Mouse (Mus musculus) heart, postnatal 0 days (tissue): ENCODE results near the gene Spata31d1d. TPM values are rescaled to one million over a fixed set of nuclear protein-coding genes. Genes with fewer than 3 reads are reported as not detected.

Experiments
- ATAC-seq: fragments of 200-750 bp; cut with Nextera tagmentation; 2 replicates; pipeline ENCODE4 v1.8.0; 2017; ENCODE audit warnings: low read depth, moderate number of reproducible peaks, moderate library complexity; ENCODE audit not compliant: insufficient read depth
- DNase-seq: peaks from one replicate; pipeline ENCODE4 v3.0.0-alpha.2; 2016; ENCODE audit warnings: low spot score
- H3K27ac ChIP-seq: fragments of 300-500 bp; sonication (generic); 2 replicates; pipeline ENCODE4 v1.5.1; 2014; ENCODE audit warnings: low read depth, mild to moderate bottlenecking
- H3K27me3 ChIP-seq: fragments of 300-500 bp; sonication (generic); 2 replicates; pipeline ENCODE4 v1.6.1; 2014; ENCODE audit warnings: low read length, mixed read lengths; ENCODE audit not compliant: control insufficient read depth, insufficient read depth
- H3K36me3 ChIP-seq: fragments of 300-500 bp; sonication (generic); replicated peaks from 2 replicates; pipeline ENCODE4 v1.6.1; 2014; ENCODE audit warnings: low read length, mixed read lengths; ENCODE audit not compliant: control insufficient read depth, insufficient read depth
- H3K4me1 ChIP-seq: fragments of 300-500 bp; sonication (generic); 2 replicates; pipeline ENCODE4 v1.6.1; 2014; ENCODE audit warnings: antibody characterized with exemption; ENCODE audit not compliant: control insufficient read depth, insufficient read depth
- H3K4me2 ChIP-seq: fragments of 300-500 bp; sonication (generic); 2 replicates; pipeline ENCODE4 v1.6.1; 2014; ENCODE audit warnings: low read depth, mild to moderate bottlenecking, low read length, moderate library complexity
- H3K4me3 ChIP-seq: fragments of 300-500 bp; sonication (generic); 2 replicates; pipeline ENCODE4 v1.5.1; 2014; ENCODE audit warnings: low read depth, low read length
- H3K9ac ChIP-seq: fragments of 300-500 bp; sonication (generic); replicated peaks from 2 replicates; pipeline ENCODE4 v1.6.1; 2014; ENCODE audit warnings: low read depth, low read length, mixed read lengths
- H3K9me3 ChIP-seq: fragments of 300-500 bp; sonication (generic); replicated peaks from 2 replicates; pipeline ENCODE4 v1.6.1; 2016; ENCODE audit warnings: low read length; ENCODE audit not compliant: control insufficient read depth
- CTCF ChIP-seq: IDR thresholded peaks from 2 replicates; pipeline ENCODE4 v1.5.1; 2016; ENCODE audit warnings: antibody characterized with exemption, control low read depth, low read depth
- EP300 ChIP-seq: IDR thresholded peaks from 2 replicates; pipeline ENCODE4 v1.6.1; 2016; ENCODE audit warnings: antibody characterized with exemption, low read depth
- WGBS: fragments of 180-500 bp; shearing (Covaris S2); extraction: QIAGEN DNeasy Blood & Tissue Kit; methylation state at CpG from one replicate; pipeline ENCODE4 v1.1.7; 2014; 5-methylcytosine and 5-hydroxymethylcytosine counted together
- polyA plus RNA-seq: library from polyadenylated mRNA; unstranded; fragments of >200 nt; fragmentation: Nextera tagmentation; extraction: Ambion mirVana; gene quantifications from 2 replicates; pipeline ENCODE4 v1.2.1, GENCODE M21; 2015
- total RNA-seq: library from RNA; depleted of rRNA; stranded (reverse); fragments of >200 nt; gene quantifications from 2 replicates; pipeline ENCODE4 v1.2.3, GENCODE M21; 2014; ENCODE audit warnings: low replicate concordance

The Spata31d1d gene
- total and polyA plus RNA-seq, 2 experiments from 2014 or later, result not detected

DNA sequence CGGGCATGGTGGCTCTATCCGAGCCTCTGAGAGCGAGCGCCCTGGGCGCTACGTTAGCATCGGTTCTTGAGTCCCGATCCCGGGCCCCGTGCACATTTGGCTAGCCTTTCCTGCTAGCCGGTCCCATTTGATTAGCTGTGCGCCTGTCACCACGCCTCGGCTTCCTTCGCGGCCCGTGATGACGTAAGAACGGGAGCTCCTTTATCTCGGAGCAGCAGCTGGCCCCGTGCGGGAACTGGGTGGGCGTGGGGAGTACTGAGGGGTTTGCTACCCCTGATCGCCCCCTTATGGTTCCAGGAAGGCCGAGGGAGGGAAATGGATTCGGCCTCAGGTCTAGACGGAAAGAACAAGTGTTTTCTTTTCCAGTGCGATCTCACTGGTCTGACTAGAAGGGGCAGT, 38.6 kb upstream of the Spata31d1d start:
- peak overlapping the region; percentile 98 for H3K9ac ChIP-seq
- DNase-seq (peak; percentile 91), ATAC-seq (peak; percentile 73)
- under 1% methylated on average over 28 of the region's 28 CpGs for WGBS
- no peak; the same call in 1 of the 2 replicates for TF ChIP-seq EP300
- peak; percentile 29 for TF ChIP-seq CTCF
- peaks cover 51% of the 10 kb centered on the region for H3K4me1 ChIP-seq
- peak overlapping the region; percentile 94 for H3K4me3 ChIP-seq
- peak overlapping the region; percentile 97 for H3K27ac ChIP-seq
- no peaks in the 10 kb centered on the region for H3K27me3 ChIP-seq
- no peaks in the 10 kb centered on the region for H3K9me3 ChIP-seq
- H3K4me2 ChIP-seq, result peak overlapping the region; percentile 61
- peaks cover 26% of the 10 kb centered on the region for H3K36me3 ChIP-seq

DNA sequence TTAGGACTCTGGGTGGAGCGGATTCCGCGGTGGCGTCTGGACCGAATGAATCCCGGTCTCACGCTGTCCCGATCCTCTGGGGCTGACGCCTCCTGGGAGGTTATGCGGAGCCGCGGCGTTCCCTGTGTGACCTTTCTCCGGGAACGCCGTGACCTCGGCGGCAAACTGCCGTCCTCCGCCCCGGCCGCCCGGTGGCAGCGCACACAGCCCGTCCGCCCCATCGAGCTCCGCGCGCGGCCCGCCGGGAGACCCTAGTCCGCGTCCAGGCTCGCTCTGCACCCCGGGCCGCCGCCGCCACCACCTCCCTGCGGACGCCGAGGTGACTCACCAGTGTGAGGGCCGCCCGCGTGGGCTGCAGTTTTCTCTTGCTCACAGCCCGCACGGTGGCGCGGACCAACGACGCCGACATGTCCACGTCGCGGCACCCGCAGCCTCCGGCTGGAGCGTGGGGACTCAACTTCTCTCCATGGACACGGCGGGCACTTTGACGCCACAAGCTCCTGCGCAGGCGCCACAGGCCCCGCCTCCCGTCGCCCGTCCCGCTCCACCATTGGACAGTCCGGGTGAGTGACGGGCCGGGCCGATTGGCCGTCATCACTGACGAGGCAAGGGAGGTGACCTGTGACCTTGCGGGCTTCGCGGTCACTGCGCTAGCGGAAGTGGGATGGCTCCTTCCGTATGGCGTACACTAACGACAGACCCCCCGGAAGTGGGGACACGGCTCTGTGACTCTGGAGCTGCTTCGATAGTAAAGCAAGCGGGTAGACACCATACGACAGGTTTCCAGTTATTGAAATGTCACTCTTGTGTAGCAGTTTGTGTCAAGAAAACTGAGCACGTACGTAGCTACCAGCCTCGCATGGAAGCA, 38.0 kb upstream of the Spata31d1d start, which contains the start of gene Isca1:
Isca1 (minus strand) TSS at position 515 of the 868 bp plus-strand sequence.
- Histone ChIP-seq H3K4me3 (peak within 1 kb of the TSS; percentile 94), H3K4me2 (peak within 1 kb of the TSS; percentile 68), H3K27me3 (no peaks in the 10 kb centered on the region), H3K4me1 (peaks cover 45% of the 10 kb centered on the region), H3K9ac (peak within 1 kb of the TSS; percentile 98), H3K27ac (peak within 1 kb of the TSS; percentile 97), H3K9me3 (no peaks in the 10 kb centered on the region), H3K36me3 (peaks cover 20% of the 10 kb centered on the region)
- ATAC-seq (peak; percentile 95), DNase-seq (peak; percentile 95)
- under 1% methylated on average over 89 of the region's 91 CpGs for WGBS
- no peak for TF ChIP-seq CTCF
- no peak for TF ChIP-seq EP300

DNA sequence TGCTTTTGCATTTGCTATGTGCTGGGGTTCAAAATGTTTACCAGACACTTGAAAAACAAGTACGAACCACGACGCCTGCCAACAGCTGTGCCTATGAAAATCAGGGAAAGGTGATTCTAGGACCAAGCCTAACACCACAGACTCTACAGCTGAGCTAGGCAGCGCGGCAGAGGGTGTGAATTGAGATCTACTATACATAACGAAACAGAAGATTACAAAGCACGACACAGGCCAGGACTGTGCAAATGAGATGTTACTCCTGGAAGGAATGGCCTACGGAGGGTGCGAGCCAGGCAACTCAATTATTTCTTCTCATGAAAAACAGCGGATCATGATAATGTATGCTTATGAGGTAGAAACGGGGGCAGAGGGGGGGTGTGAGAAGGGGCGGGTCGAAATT, 37.0 kb upstream of the Spata31d1d start:
- peak overlapping the region; percentile 98 for H3K9ac ChIP-seq
- peaks cover 52% of the 10 kb centered on the region for H3K4me1 ChIP-seq
- H3K4me2 ChIP-seq, result peak overlapping the region; percentile 68
- H3K9me3 ChIP-seq, result no peaks in the 10 kb centered on the region
- peaks cover 20% of the 10 kb centered on the region; the same call in 1 of the 2 replicates for H3K36me3 ChIP-seq
- ATAC-seq, result no peak
- TF ChIP-seq EP300 (no peak), CTCF (no peak)
- WGBS, result 11% methylated on average over 13 of the region's 13 CpGs
- H3K27ac ChIP-seq, result peak overlapping the region; percentile 97
- H3K4me3 ChIP-seq, result peak overlapping the region; percentile 94
- no peak for DNase-seq
- no peaks in the 10 kb centered on the region for H3K27me3 ChIP-seq

DNA sequence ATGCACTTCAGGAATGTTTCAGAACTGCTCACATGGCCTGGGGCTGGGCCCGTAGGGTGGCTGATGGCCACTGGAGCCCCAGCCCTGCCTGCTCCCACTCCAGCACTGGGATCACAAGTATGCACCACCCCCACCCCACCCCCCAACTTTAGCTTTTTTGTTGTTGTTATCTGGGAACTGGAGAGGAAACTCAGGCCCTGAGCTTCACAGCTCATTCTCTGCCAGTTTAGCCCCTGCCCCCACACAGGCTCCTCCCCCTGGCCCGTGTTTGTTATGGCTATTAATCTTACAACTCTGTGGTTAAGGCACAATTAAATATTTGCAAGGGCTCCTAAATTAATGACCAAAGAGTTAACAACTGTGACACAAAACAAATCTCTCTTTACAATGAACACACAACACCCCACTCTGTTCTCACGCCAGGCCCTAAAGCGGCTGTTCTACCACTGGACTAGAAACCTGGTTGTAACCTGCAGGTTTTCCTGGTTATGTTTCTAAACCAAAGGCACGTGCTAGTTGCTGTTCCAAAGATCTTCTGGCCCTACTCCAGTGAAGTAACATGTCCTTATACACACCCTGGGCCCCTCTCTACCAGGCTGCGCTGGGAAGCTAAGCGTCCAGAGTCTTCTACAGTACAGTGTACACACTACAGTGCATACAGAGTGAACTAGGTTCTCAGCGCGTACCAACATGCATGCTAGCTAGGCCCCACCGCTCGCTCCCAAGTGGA, 35.4 kb upstream of the Spata31d1d start:
- no peak for TF ChIP-seq CTCF
- no peak for TF ChIP-seq EP300
- Histone ChIP-seq H3K9ac (peak overlapping the region; percentile 33; the same call in 1 of the 2 replicates), H3K4me2 (peak overlapping the region; percentile 68), H3K27me3 (no peaks in the 10 kb centered on the region), H3K36me3 (peaks cover 22% of the 10 kb centered on the region), H3K27ac (peak overlapping the region; percentile 55), H3K9me3 (no peaks in the 10 kb centered on the region), H3K4me3 (peak overlapping the region; percentile 94), H3K4me1 (peaks cover 49% of the 10 kb centered on the region)
- DNase-seq (no peak), ATAC-seq (no peak)
- 33% methylated on average over 11 of the region's 11 CpGs for WGBS

DNA sequence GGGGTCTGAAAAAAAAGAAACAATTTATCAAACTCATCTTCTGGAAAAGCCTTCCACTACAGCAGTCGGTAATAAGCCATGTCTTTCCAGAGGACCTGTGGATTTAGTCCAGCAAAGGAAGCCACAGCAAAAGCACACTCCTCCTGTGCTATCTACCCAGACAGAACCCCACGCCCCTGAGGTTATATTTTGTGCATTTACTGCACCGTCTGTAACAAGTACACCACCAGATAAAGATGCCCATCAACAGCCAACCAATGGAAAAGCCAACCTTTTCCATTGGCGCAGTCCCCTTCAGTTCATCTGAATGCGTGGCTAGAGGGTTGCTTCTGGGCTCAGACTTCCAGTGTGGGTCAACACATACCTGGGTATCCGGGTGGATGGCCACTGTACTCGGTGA, 31.2 kb upstream of the Spata31d1d start:
- 78% methylated on average over 7 of the region's 7 CpGs for WGBS
- DNase-seq (no peak), ATAC-seq (no peak)
- Histone ChIP-seq H3K4me3 (no peak overlapping the region), H3K4me1 (peaks cover 31% of the 10 kb centered on the region), H3K36me3 (peaks cover 60% of the 10 kb centered on the region), H3K4me2 (no peak overlapping the region), H3K27ac (no peak overlapping the region), H3K9me3 (no peaks in the 10 kb centered on the region), H3K27me3 (no peaks in the 10 kb centered on the region), H3K9ac (no peak overlapping the region)
- TF ChIP-seq EP300, result no peak
- TF ChIP-seq CTCF, result no peak
